Mouse (Mus musculus) midbrain, postnatal 0 days (tissue): Measurements from ENCODE around the gene Ces2b. TPM values are rescaled to one million over a fixed set of nuclear protein-coding genes. Genes with fewer than 3 reads are reported as not detected.

Experiments used
- ATAC-seq: fragments of 200-750 bp; cut with Nextera tagmentation; 2 replicates; pipeline ENCODE4 v1.8.0; 2017; ENCODE audit warnings: moderate number of reproducible peaks, mild to moderate bottlenecking, moderate TSS enrichment, moderate library complexity; ENCODE audit not compliant: low FRiP score
- DNase-seq: peaks from one replicate; pipeline ENCODE4 v3.0.0-alpha.2; 2015; ENCODE audit warnings: low spot score
- H3K27ac ChIP-seq: fragments of 300-500 bp; sonication (generic); 2 replicates; pipeline ENCODE4 v1.5.1; 2014; ENCODE audit warnings: low read depth, mild to moderate bottlenecking, low read length, mixed read lengths
- H3K27me3 ChIP-seq: fragments of 300-500 bp; sonication (generic); 2 replicates; pipeline ENCODE4 v1.6.1; 2014; ENCODE audit warnings: low read length, control low read depth, mixed read lengths; ENCODE audit not compliant: insufficient read depth
- H3K36me3 ChIP-seq: fragments of 300-500 bp; sonication (generic); 2 replicates; pipeline ENCODE4 v1.6.1; 2014; ENCODE audit warnings: low read length, control low read depth, mixed read lengths; ENCODE audit not compliant: insufficient read depth
- H3K4me1 ChIP-seq: fragments of 300-500 bp; sonication (generic); 2 replicates; pipeline ENCODE4 v1.6.1; 2014; ENCODE audit warnings: mild to moderate bottlenecking, control low read depth, antibody characterized with exemption, low read length, mixed read lengths; ENCODE audit not compliant: insufficient read depth
- H3K4me2 ChIP-seq: fragments of 300-500 bp; sonication (generic); 2 replicates; pipeline ENCODE4 v1.6.1; 2014; ENCODE audit warnings: low read depth, mild to moderate bottlenecking, low read length, mixed read lengths; ENCODE audit not compliant: poor library complexity, severe bottlenecking
- H3K4me3 ChIP-seq: fragments of 300-500 bp; sonication (generic); 2 replicates; pipeline ENCODE4 v1.5.1; 2014; ENCODE audit warnings: low read depth, mild to moderate bottlenecking, low read length, moderate library complexity
- H3K9ac ChIP-seq: fragments of 300-500 bp; sonication (generic); replicated peaks from 2 replicates; pipeline ENCODE4 v1.6.1; 2014; ENCODE audit warnings: mild to moderate bottlenecking, low read length, moderate library complexity, mixed read lengths; ENCODE audit not compliant: poor library complexity, severe bottlenecking
- H3K9me3 ChIP-seq: fragments of 300-500 bp; sonication (generic); 2 replicates; pipeline ENCODE4 v1.6.1; 2016; ENCODE audit warnings: low read length, control low read depth
- CTCF ChIP-seq: IDR thresholded peaks from 2 replicates; pipeline ENCODE4 v1.5.1; 2016; ENCODE audit warnings: antibody characterized with exemption, mild to moderate bottlenecking
- WGBS: fragments of 180-500 bp; shearing (Covaris S2); extraction: QIAGEN DNeasy Blood & Tissue Kit; methylation state at CpG from one replicate; pipeline ENCODE4 v1.1.7; 2014; 5-methylcytosine and 5-hydroxymethylcytosine counted together
- polyA plus RNA-seq: library from polyadenylated mRNA; unstranded; fragments of >200 nt; fragmentation: Nextera tagmentation; extraction: Ambion mirVana; gene quantifications from 2 replicates; pipeline ENCODE4 v1.2.1, GENCODE M21; 2015
- total RNA-seq: library from RNA; depleted of rRNA; stranded (reverse); fragments of >200 nt; gene quantifications from 2 replicates; pipeline ENCODE4 v1.2.3, GENCODE M21; 2014; rRNA removed

Gene Ces2b
- total RNA-seq (0.49 TPM in 1 of 2 replicates, not detected in the other), polyA plus RNA-seq (0.11 and 0.17 TPM in 2 replicates)

DNA sequence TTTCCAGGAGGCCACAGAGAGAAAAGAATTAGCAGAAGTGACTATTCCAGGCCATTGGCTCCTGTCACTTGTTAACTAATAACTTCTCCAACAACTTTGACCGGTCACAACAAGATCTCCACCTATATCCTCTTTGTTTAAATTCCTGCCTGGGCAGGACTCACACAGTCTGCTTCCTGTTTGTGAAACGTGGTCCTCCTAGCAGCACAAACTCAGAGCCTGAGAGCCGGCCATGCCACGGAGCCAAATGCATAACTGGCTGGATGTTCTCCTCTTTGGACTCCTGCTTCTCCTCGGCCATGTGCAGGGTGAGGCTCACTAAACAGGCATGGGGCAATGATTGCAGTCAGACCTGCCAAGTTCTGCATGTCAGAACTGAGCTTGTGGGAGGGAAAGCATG, at the start of gene Ces2b:
Ces2b (plus strand) TSS at position 133 of the 400 bp plus-strand sequence.
- Histone ChIP-seq H3K27me3 (no peaks in the 10 kb centered on the region), H3K4me1 (no peaks in the 10 kb centered on the region), H3K9me3 (no peaks in the 10 kb centered on the region), H3K9ac (no peak within 1 kb of the TSS), H3K4me3 (no peak within 1 kb of the TSS), H3K36me3 (no peaks in the 10 kb centered on the region), H3K27ac (no peak within 1 kb of the TSS), H3K4me2 (no peak within 1 kb of the TSS)
- no peak for TF ChIP-seq CTCF
- 71% methylated on average over 5 of the region's 5 CpGs for WGBS
- DNase-seq (no peak), ATAC-seq (no peak)

GRCm38 (mm10) chr8:104787049-104787448, 44.3 kb upstream of the Ces2b start:
- H3K27ac ChIP-seq: no peak overlapping the region
- H3K4me1 ChIP-seq: no peaks in the 10 kb centered on the region
- no peaks in the 10 kb centered on the region for H3K27me3 ChIP-seq
- ATAC-seq (no peak), DNase-seq (no peak)
- no peak for TF ChIP-seq CTCF
- H3K4me2 ChIP-seq: no peak overlapping the region
- no peaks in the 10 kb centered on the region for H3K9me3 ChIP-seq
- H3K36me3 ChIP-seq: no peaks in the 10 kb centered on the region
- WGBS: 65% methylated on average over 1 of the region's 1 CpGs
- H3K4me3 ChIP-seq: no peak overlapping the region
- H3K9ac ChIP-seq: no peak overlapping the region

DNA sequence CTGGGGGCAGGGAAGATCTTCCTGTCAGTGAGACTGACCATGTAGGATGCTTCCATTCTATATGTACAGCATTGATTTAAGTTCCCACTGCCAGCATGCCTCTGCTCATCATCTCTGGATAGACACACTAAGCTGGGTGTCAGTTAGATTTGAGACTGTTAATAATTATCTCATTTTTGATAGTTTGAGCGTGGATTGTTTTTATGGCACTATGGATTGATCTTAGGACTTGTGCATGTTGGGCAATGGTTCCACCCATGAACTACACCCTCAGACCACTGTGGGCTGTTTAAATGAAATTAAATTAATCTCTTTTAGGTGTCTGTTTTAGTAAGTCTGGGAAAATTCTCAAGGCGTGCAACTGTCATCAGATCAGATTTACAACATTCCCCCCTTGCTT, 42.4 kb upstream of the Ces2b start:
- 79% methylated on average over 2 of the region's 2 CpGs for WGBS

DNA sequence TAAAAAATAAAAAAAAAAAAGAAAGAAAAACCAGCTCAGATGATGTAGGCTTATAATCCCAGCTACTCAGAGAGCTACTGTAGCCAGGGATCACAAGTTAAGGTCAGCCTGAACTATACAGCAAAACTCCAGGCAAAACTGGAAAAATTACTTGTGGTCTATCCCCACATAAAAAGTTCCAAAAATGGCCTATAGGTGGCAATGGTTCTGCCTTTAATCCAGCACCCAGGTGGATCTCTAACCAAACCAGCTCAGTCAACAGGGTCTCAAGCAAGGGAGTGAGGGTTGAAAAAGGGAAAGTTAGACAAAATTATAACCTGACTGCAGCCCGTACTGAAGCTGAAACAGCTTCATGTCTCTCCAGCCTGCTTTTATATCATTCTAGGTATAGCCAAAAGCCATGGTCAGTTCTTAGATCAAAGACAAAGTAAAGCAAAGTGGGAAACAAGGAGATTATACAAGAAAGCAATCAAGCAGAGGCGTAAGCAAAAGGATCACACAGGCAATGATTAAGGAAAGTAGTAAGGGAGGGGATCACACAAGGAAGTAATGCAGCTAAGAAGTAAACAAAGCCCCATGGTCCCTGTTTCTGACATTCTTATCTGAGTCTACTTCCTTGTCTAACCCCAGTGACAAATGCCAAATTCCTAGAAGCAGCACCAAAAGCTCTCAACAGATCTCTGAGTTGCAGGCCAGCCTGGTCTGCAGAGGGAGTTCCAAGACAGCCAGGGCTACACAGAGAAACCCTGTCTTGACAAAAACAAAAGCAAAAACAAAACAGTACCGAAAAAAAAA, 41.3 kb upstream of the Ces2b start:
- Histone ChIP-seq H3K4me2 (no peak overlapping the region), H3K27me3 (no peaks in the 10 kb centered on the region), H3K9me3 (no peaks in the 10 kb centered on the region), H3K4me1 (no peaks in the 10 kb centered on the region), H3K9ac (no peak overlapping the region), H3K36me3 (no peaks in the 10 kb centered on the region), H3K27ac (no peak overlapping the region), H3K4me3 (no peak overlapping the region)
- peak; percentile 55 for TF ChIP-seq CTCF
- WGBS: 71% methylated on average over 3 of the region's 3 CpGs
- DNase-seq (peak; percentile 36), ATAC-seq (no peak)

More for the DNA sequence above, 42.4 kb upstream of the Ces2b start:
- H3K27me3 ChIP-seq: no peaks in the 10 kb centered on the region
- H3K4me3 ChIP-seq: no peak overlapping the region
- no peak overlapping the region for H3K9ac ChIP-seq
- DNase-seq (no peak), ATAC-seq (no peak)
- H3K4me2 ChIP-seq: no peak overlapping the region
- H3K4me1 ChIP-seq: no peaks in the 10 kb centered on the region
- no peak for TF ChIP-seq CTCF
- H3K27ac ChIP-seq: no peak overlapping the region
- H3K9me3 ChIP-seq: no peaks in the 10 kb centered on the region
- H3K36me3 ChIP-seq: no peaks in the 10 kb centered on the region

DNA sequence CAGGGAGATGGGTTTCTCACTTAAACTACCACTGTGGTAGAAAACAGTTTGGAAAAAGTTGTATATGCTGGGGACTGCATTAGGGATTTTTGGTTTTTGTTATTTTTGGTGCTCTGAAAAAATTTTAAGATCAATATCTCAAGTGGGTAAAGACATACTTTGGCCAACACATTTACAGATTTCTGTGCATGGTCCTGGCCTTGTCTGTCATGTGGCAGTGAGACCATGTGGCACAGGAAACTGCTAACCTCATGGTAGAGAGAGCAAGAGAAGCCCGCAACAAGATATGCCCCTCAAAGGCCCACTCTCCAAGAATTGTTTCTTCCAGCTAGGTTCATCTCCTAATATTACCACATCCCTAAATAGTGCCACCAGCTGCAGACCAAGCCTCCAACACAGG, 32.0 kb upstream of the Ces2b start:
- H3K4me1 ChIP-seq: no peaks in the 10 kb centered on the region
- no peak overlapping the region for H3K4me2 ChIP-seq
- no peak overlapping the region for H3K27ac ChIP-seq
- no peak overlapping the region for H3K9ac ChIP-seq
- no peak overlapping the region for H3K4me3 ChIP-seq
- DNase-seq: no peak
- WGBS: 89% methylated on average over 1 of the region's 1 CpGs
- H3K27me3 ChIP-seq: no peaks in the 10 kb centered on the region
- no peaks in the 10 kb centered on the region for H3K9me3 ChIP-seq
- no peak for ATAC-seq
- no peaks in the 10 kb centered on the region for H3K36me3 ChIP-seq
- no peak for TF ChIP-seq CTCF

DNA sequence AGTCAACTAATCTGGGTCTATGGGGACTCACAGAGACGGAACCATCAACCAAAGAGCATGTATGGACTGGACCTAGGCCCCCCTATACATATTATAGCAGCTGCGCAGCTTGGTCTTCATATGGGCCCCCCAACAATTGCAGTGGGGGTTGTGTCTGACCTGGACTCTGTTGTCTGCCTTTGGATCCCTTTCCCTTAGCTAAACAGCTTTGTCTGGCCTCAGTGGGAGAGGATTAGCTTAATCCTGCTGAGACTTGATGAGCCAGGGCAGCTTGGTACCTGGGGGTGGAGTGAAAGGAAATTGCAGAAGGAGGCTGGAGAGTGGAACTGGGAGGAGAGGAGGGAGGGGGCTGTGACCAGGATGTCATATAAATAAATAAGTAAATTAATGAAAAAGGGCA, 25.2 kb upstream of the Ces2b start:
- Histone ChIP-seq H3K4me3 (no peak overlapping the region), H3K9ac (no peak overlapping the region), H3K4me1 (no peaks in the 10 kb centered on the region), H3K4me2 (no peak overlapping the region), H3K27me3 (no peaks in the 10 kb centered on the region), H3K9me3 (no peaks in the 10 kb centered on the region), H3K27ac (no peak overlapping the region), H3K36me3 (no peaks in the 10 kb centered on the region)
- WGBS: 0% methylated on average over 2 of the region's 2 CpGs
- ATAC-seq: no peak
- no peak for DNase-seq
- TF ChIP-seq CTCF: no peak
